Mouse (Mus musculus) cerebellum, adult 2 months (tissue): Measurements from ENCODE around the gene Cog5.

Experiments
- CTCF ChIP-seq: fragments of 200-500 bp; IDR thresholded peaks from 2 replicates; pipeline ENCODE4 v1.5.1; 2011; ENCODE audit warnings: low read depth, mild to moderate bottlenecking, control low read depth, low read length, moderate library complexity, borderline replicate concordance; ENCODE audit not compliant: insufficient read depth
- POLR2A ChIP-seq: fragments of 200-500 bp; IDR thresholded peaks from 2 replicates; pipeline ENCODE4 v1.6.1; 2011; ENCODE audit warnings: low read length, control low read depth, borderline replicate concordance; ENCODE audit not compliant: insufficient read depth

GRCm38 (mm10) chr12:31926661-31927061, 272.0 kb downstream of the Cog5 start:
- TF ChIP-seq POLR2A (no peak), CTCF (peak; percentile 99)
